Mouse (Mus musculus) G1E (cell line): ENCODE results near the gene Kctd2.

Experiments used
- CTCF ChIP-seq: IDR thresholded peaks from 2 replicates; pipeline ENCODE4 v1.5.1; 2012; ENCODE audit warnings: low read depth, low read length, inconsistent platforms, mixed read lengths
- GATA1 ChIP-seq: IDR thresholded peaks from 2 replicates; pipeline ENCODE4 v1.6.1; 2012; ENCODE audit warnings: borderline replicate concordance, low read length, inconsistent platforms, mixed read lengths

DNA sequence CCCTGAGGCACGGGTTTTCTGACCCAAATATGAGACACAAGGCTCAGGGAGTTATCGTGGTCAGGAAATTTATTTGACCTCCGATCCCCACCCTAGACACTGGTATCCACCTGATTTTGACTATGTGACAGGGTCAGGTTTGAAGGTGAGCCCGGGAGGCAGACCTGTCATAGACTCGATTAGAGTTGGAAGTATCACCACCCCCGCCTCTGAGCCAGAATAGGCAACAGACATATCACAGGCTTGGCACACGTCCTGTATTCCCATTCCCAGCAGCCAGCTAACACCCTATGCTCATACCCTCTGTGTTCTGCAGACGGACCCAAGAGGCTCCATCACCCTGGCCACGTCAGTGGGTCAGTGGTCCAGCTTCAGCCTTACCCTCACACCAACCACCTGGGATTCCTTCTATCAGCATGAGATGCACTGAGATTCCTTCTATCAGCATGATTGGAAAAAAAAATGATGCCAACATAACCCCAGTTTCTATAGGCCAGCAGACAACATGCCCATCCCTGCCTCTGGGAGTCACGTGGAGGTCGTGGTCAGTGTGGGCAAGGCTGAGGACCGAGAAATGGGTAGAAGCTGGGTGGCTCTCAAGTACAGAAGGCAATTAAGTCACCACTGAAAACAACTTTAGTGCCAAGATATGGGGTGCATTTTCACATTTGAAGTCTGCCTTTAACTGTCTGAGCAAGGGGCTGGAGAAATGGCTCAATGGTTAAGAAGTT is 45.1 kb upstream of the Kctd2 start:
- no peak for TF ChIP-seq CTCF
- no peak for TF ChIP-seq GATA1
